Mouse (Mus musculus): Measurements from ENCODE around the gene Aurka.

The Aurka gene

GRCm38 (mm10) chr2:172384715-172385114 is 14.4 kb upstream of the Aurka start:
- in situ Hi-C loops (cut with MboI; ENCODE audit: low sequenced_read_pairs): no loop called here

DNA sequence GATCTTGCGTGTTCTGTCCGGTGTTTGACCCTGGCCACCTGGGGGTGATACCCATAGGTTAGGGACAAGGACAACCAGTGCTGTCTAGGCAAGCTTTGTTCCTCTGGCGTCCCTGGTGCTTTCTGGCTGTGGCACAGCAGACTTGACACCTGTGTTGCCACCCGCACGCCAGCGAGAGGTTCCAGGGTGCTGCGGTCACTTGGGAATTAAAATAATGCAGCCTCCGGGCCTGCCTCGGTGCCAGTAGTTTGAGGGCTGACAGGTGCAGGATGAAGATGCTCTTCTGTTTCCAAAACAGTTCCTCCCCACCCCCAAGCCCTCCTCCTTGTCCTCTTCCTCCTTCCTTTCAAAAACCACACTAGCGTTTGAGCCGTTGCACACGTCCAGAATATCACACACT is 11.6 kb upstream of the Aurka start:
- in situ Hi-C loops (cut with MboI; ENCODE audit: low sequenced_read_pairs): no loop called here

DNA sequence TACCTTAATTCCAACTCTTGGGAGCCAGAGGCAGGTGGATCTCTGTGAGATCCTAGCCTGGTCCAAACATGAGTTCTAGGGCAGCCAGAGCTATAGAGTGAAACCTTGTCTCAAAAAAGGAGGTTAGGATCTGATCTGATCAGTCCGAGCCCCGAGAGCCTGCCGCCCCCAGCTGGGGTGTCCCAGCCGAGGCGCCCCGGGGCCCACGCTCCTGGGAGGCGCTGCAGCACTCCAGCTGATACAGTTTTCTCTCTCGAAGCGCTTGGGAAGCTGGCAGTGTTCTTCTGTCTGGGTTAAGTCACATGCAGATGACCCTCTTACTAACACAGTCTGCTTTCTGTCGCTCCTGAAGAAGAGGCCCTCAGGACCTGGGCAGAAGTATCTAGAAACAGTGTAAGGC is 11.0 kb upstream of the Aurka start:
- in situ Hi-C loops (cut with MboI; ENCODE audit: low sequenced_read_pairs): no loop called here

GRCm38 (mm10) chr2:172380513-172380912 is 10.2 kb upstream of the Aurka start:
- in situ Hi-C loops (cut with MboI; ENCODE audit: low sequenced_read_pairs): no loop called here

GRCm38 (mm10) chr2:172378332-172378731 is 8.0 kb upstream of the Aurka start:
- in situ Hi-C loops (cut with MboI; ENCODE audit: low sequenced_read_pairs): loop anchor here (10.0 kb wide), 1 partner anchor 66 kb away; the partner anchor contains the start of gene Rtf2

- in situ Hi-C loops (cut with MboI; ENCODE audit: low sequenced_read_pairs): loop anchor here (10.0 kb wide), 1 partner anchor 68 kb away; the partner anchor contains the start of gene Rtf2
Measured at GRCm38 (mm10) chr2:172376999-172377515, 6.7 kb upstream of the Aurka start.

- in situ Hi-C loops (cut with MboI; ENCODE audit: low sequenced_read_pairs): loop anchor here (10.0 kb wide), 1 partner anchor 68 kb away; the partner anchor contains the start of gene Rtf2
Measured at GRCm38 (mm10) chr2:172376551-172376950, 6.2 kb upstream of the Aurka start.

- in situ Hi-C loops (cut with MboI; ENCODE audit: low sequenced_read_pairs): loop anchor here (10.0 kb wide), 1 partner anchor 74 kb away; the partner anchor contains the start of gene Rtf2
Measured at GRCm38 (mm10) chr2:172371258-172371657, 923 bp upstream of the Aurka start.

DNA sequence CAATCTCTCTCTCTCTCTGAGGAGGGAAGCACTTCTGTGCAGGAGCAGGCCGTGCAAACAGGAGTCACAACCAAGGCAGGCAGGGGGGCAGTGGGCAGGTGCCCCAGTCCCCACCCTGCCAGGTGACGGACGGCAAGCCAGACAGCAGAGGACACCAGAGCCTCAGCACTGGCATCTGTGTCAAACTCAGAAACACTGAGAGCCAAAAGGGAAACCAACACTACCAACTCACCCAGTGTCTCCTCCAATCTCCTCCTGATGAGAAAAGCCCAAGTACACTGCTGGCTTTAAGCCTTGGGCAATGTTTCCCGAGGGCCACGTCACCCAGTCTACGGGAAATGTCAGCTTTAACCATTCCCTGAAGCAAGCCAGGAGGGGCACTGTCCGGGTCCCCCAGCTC is 7.2 kb downstream of the Aurka start:
- in situ Hi-C loops (cut with MboI; ENCODE audit: low sequenced_read_pairs): no loop called here

DNA sequence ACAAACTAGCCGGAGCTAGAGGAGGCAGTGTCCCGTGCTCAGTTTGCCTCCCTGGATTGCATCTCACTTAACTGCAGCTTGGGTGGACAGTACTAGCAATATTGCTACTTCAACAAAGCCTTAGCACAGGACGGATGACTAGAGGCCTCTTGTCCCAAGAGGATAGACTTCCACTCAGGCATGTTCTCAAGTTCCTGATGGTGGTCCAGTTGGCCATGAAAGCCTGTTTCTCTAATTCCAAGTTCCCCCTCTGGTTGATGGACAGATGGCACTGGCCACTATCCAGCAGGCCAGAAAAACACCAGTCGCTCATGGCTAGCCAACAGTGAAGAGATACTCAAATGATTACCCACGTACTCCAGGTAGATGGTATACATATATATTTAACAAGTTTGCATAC is 14.5 kb downstream of the Aurka start:
- in situ Hi-C loops (cut with MboI; ENCODE audit: low sequenced_read_pairs): no loop called here

- in situ Hi-C loops (cut with MboI; ENCODE audit: low sequenced_read_pairs): no loop called here
Measured at GRCm38 (mm10) chr2:172354761-172355160, 15.6 kb downstream of the Aurka start.

DNA sequence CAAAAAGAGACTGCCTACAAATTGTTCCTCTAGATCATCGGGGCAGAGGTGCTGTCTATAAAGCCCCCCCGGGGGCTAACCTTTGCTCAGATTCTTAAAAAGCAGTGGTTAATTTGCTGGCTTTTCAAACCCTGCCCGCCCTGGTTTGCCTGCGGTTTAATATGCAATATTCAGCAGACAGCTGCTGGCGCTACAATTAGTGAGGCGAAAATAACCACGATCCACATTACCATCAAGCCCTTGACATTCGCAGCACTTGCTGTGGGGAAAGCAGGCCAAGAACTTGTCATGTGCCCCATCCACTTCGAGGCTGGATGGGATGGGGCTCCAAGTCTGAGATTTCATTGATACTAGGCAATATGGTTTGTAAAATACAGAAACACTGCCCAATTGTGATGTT is 17.1 kb downstream of the Aurka start:
- in situ Hi-C loops (cut with MboI; ENCODE audit: low sequenced_read_pairs): no loop called here

DNA sequence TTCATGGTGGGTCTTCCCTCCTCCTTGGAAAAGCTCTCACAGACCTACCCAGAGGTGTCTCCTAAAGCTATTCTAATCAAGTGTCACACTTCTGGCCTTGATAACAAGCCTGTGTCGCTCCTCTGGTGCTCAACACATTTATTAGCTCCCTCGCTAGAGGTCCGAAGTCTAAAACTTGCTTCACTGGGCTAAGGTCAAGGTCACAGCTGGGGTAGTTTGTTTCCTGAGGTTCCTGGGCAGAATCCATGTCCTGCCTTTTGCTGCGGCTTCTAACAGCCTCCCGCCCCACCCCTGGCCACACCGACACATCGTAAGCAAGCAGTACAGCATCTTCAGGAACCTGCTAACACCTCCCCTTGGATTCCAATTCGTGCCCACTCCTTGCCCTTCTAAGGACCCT is 19.6 kb downstream of the Aurka start:
- in situ Hi-C loops (cut with MboI; ENCODE audit: low sequenced_read_pairs): no loop called here

DNA sequence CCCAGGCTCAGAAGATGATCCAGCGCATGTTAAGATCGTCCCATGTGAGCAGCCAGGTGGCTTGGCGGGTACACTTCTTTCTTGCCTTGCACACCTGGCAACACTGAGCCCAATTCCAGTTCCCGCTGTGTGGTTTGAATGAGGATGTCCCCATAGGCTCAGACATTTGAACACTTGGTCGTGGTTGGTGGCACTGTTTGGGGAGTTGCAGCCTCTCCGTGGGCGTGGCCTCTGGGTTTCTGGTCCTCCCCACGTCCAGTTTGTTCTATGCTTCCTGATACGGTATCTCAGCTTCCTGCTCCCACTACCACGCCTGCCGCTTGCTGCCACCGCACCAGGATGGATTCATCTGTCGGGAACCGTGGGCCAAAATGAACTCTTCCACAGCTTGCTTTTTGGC is 20.6 kb downstream of the Aurka start:
- in situ Hi-C loops (cut with MboI; ENCODE audit: low sequenced_read_pairs): no loop called here

GRCm38 (mm10) chr2:172348297-172348950 is 21.9 kb downstream of the Aurka start:
- in situ Hi-C loops (cut with MboI; ENCODE audit: low sequenced_read_pairs): no loop called here

DNA sequence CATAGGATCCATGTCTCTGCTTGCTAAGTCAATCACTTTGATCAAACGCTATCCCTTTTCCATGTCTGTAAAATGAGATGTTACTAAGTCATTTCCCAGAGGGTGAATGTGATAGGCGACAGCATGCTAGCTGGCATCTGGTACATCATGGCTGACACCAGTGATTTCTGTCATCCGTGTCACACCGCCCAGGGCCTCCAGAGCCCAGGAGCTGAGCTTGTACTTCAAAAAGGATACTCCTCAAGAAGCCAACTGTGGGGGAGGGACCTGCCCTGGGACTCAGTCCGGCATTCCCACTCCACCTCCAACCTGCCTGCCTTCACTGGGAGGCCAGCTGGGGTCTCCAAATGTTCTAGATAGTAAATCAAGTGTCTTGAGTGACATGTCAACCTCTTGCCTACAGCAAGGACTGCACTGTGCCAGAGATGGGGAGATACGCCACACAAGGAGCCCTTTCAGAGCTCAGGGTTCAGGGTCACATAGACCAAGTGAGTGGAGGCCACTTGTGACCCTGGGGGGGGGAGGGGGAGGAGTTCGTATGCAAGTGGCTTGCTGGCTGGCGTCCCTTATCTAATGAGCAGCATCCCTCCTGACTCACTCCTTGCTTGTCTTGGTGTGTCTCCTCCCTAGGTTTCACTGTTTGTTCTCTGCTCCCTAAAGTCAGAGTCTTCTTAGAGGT is 23.3 kb downstream of the Aurka start:
- in situ Hi-C loops (cut with MboI; ENCODE audit: low sequenced_read_pairs): no loop called here

DNA sequence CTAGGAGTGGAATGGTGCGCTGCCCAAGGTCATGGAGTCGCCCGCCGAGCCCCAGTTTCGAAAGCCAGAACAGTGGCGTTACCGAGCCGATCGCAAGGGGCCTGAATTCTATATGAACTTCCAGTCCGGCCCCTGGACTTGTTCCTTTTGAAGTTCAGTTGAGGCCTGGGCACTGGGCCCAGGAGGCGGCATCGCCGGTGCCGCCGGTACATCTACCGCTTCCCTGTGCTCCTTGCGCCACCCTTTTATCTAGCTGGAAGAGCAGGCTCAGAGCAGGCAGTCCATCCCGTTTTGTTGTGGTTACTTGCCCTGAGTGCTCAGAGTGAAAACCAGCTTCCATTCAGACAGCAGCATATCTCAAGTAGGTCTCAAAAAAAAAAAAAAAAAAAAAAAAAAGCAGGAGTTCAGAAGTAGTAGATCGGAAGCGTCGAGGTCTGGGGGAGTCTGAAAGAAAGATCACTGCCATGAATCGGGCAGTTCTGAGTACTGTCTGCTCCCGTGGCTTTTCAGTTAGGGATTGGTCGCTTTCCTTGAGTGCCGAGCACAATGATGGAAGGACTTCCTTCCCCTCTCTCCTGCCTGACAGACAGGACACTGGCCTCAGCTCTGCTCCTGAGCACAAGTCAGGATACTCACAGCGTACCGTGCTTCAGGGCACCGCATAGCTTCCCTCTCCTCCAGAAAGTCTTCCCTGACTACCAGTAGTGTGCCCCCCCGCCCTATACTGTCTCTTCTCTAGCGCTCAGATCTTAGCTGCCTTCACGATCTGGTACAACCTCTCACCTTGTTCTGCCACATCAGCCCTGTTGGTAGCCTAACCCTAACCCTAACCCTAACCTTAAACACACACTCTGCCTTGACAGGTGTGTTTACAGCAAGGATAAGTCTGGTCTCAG is 24.1 kb downstream of the Aurka start:
- in situ Hi-C loops (cut with MboI; ENCODE audit: low sequenced_read_pairs): no loop called here

- in situ Hi-C loops (cut with MboI; ENCODE audit: low sequenced_read_pairs): no loop called here
Measured at GRCm38 (mm10) chr2:172345258-172345738, 25.0 kb downstream of the Aurka start, which contains the start of gene Fam210b. Gene Fam210b (plus strand): TSS chr2:172345565.

- in situ Hi-C loops (cut with MboI; ENCODE audit: low sequenced_read_pairs): no loop called here
Measured at GRCm38 (mm10) chr2:172344669-172345068, 25.7 kb downstream of the Aurka start.

DNA sequence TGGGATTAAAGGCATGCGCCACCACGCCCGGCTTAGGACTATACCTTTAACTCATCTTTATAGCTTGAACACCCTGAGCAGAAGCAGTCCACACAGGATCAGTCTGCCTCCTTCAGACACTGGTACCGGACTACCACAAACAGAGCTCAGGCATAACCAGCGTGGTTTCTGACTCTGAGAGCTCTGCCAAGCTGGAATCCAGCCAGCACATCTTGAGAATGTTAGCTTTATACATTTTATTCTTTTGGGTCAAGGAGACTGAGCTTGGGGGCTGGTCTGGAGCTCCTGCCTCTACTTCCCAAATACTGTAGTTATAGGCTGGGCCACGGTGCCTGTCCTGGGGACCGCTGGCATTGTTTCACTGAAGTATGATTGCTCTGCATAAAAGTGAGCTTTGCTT is 26.6 kb downstream of the Aurka start:
- in situ Hi-C loops (cut with MboI; ENCODE audit: low sequenced_read_pairs): no loop called here

GRCm38 (mm10) chr2:172341606-172342005 is 28.7 kb downstream of the Aurka start:
- in situ Hi-C loops (cut with MboI; ENCODE audit: low sequenced_read_pairs): no loop called here
